Mouse (Mus musculus) lung, postnatal 0 days (tissue): ENCODE data around the gene Foxe3. TPM values are rescaled to one million over a fixed set of nuclear protein-coding genes. Genes with fewer than 3 reads are reported as not detected.

ENCODE experiments used
- ATAC-seq: fragments of 200-750 bp; cut with Nextera tagmentation; 2 replicates; pipeline ENCODE4 v1.8.0; 2017; ENCODE audit warnings: moderate library complexity
- DNase-seq: peaks from one replicate; pipeline ENCODE4 v3.0.0-alpha.2; 2016; ENCODE audit warnings: low spot score
- H3K27ac ChIP-seq: fragments of 300-500 bp; sonication (generic); 2 replicates; pipeline ENCODE4 v1.5.1; 2014; ENCODE audit warnings: antibody characterized with exemption, mild to moderate bottlenecking, low read length, mixed read lengths
- H3K27me3 ChIP-seq: fragments of 300-500 bp; sonication (generic); replicated peaks from 2 replicates; pipeline ENCODE4 v1.6.1; 2014; ENCODE audit warnings: low read length, mixed read lengths; ENCODE audit not compliant: insufficient read depth
- H3K36me3 ChIP-seq: fragments of 300-500 bp; sonication (generic); 2 replicates; pipeline ENCODE4 v1.6.1; 2014; ENCODE audit warnings: low read length, mixed read lengths; ENCODE audit not compliant: insufficient read depth
- H3K4me1 ChIP-seq: fragments of 300-500 bp; sonication (generic); 2 replicates; pipeline ENCODE4 v1.6.1; 2014; ENCODE audit warnings: antibody characterized with exemption, low read depth, low read length, mixed read lengths; ENCODE audit not compliant: insufficient read depth
- H3K4me2 ChIP-seq: fragments of 300-500 bp; sonication (generic); replicated peaks from 2 replicates; pipeline ENCODE4 v1.6.1; 2014; ENCODE audit warnings: low read depth, mild to moderate bottlenecking, low read length, moderate library complexity, mixed read lengths
- H3K4me3 ChIP-seq: fragments of 300-500 bp; sonication (generic); 2 replicates; pipeline ENCODE4 v1.5.1; 2014; ENCODE audit warnings: low read depth, low read length
- H3K9ac ChIP-seq: fragments of 300-500 bp; sonication (generic); replicated peaks from 2 replicates; pipeline ENCODE4 v1.6.1; 2014; ENCODE audit warnings: low read depth, mild to moderate bottlenecking
- H3K9me3 ChIP-seq: fragments of 300-500 bp; sonication (generic); 2 replicates; pipeline ENCODE4 v1.6.1; 2016; ENCODE audit warnings: low read length, mixed read lengths
- CTCF ChIP-seq: IDR thresholded peaks from 2 replicates; pipeline ENCODE4 v1.5.1; 2016; ENCODE audit warnings: antibody characterized with exemption, mild to moderate bottlenecking
- EP300 ChIP-seq: IDR thresholded peaks from 2 replicates; pipeline ENCODE4 v1.6.1; 2016; ENCODE audit warnings: antibody characterized with exemption, mild to moderate bottlenecking, control low read depth
- WGBS: fragments of 180-500 bp; shearing (Covaris S2); extraction: QIAGEN DNeasy Blood & Tissue Kit; methylation state at CpG from one replicate; pipeline ENCODE4 v1.1.7; 2014; 5-methylcytosine and 5-hydroxymethylcytosine counted together
- polyA plus RNA-seq: library from polyadenylated mRNA; unstranded; fragments of >200 nt; fragmentation: Nextera tagmentation; extraction: Ambion mirVana; gene quantifications from 2 replicates; pipeline ENCODE4 v1.2.1, GENCODE M21; 2015

Gene Foxe3
- polyA plus RNA-seq, 1 experiment from 2014 or later, result not detected

- no peak overlapping the region for H3K27ac ChIP-seq
- ATAC-seq (0 out of 2 replicates have a peak, but pooled peaks have one; percentile 26), DNase-seq (no peak)
- no peaks in the 10 kb centered on the region for H3K9me3 ChIP-seq
- peaks cover 3% of the 10 kb centered on the region; the same call in 1 of the 2 replicates for H3K4me1 ChIP-seq
- peaks cover 51% of the 10 kb centered on the region for H3K27me3 ChIP-seq
- WGBS, result 14% methylated on average over 4 of the region's 4 CpGs
- H3K9ac ChIP-seq, result no peak overlapping the region
- no peak overlapping the region for H3K4me3 ChIP-seq
- H3K36me3 ChIP-seq, result no peaks in the 10 kb centered on the region
- no peak overlapping the region for H3K4me2 ChIP-seq
- TF ChIP-seq EP300 (no peak), CTCF (peak; percentile 61)
Observed at GRCm38 (mm10) chr4:114897853-114898252, 28.0 kb downstream of the Foxe3 start.

GRCm38 (mm10) chr4:114882232-114882631, 43.6 kb downstream of the Foxe3 start:
- no peaks in the 10 kb centered on the region for H3K4me1 ChIP-seq
- no peaks in the 10 kb centered on the region for H3K27me3 ChIP-seq
- 86% methylated on average over 1 of the region's 1 CpGs for WGBS
- DNase-seq (no peak), ATAC-seq (no peak)
- no peak overlapping the region for H3K27ac ChIP-seq
- H3K4me2 ChIP-seq, result no peak overlapping the region
- H3K9ac ChIP-seq, result no peak overlapping the region
- H3K4me3 ChIP-seq, result no peak overlapping the region
- H3K36me3 ChIP-seq, result no peaks in the 10 kb centered on the region
- H3K9me3 ChIP-seq, result no peaks in the 10 kb centered on the region
- no peak for TF ChIP-seq CTCF
- no peak for TF ChIP-seq EP300

- no peak for DNase-seq
- TF ChIP-seq CTCF (no peak), EP300 (no peak)
Observed at GRCm38 (mm10) chr4:114876441-114876972, 49.3 kb downstream of the Foxe3 start.

More at GRCm38 (mm10) chr4:114876441-114876972, 49.3 kb downstream of the Foxe3 start:
- Histone ChIP-seq H3K9me3 (no peaks in the 10 kb centered on the region), H3K4me2 (no peak overlapping the region), H3K27me3 (no peaks in the 10 kb centered on the region), H3K36me3 (no peaks in the 10 kb centered on the region), H3K9ac (no peak overlapping the region), H3K4me3 (no peak overlapping the region), H3K4me1 (no peaks in the 10 kb centered on the region), H3K27ac (no peak overlapping the region)
- no peak for ATAC-seq
- WGBS, result 25% methylated on average over 8 of the region's 8 CpGs

Other genes with a start within 250 kb of the Foxe3 start
- gene Gm12830, start 104.3 kb downstream of the Foxe3 start, polyA plus RNA-seq, result not detected in 2 replicates
- 0.10 TPM in 1 of 2 replicates, not detected in the other for gene Foxd2, start 17.1 kb downstream of the Foxe3 start, polyA plus RNA-seq
- gene Cmpk1, start 61.2 kb upstream of the Foxe3 start, polyA plus RNA-seq, result 94.2 and 96.4 TPM in 2 replicates
- gene Stil, start 74.1 kb upstream of the Foxe3 start, polyA plus RNA-seq, result 0.61 and 1.0 TPM in 2 replicates
- gene Tal1, start 130.4 kb upstream of the Foxe3 start, polyA plus RNA-seq, result 1.9 and 2.5 TPM in 2 replicates
- 99.9 and 117 TPM in 2 replicates for gene Pdzk1ip1, start 162.7 kb upstream of the Foxe3 start, polyA plus RNA-seq
- gene Cyp4x1, start 208.3 kb upstream of the Foxe3 start, polyA plus RNA-seq, result 0.04 TPM in 1 of 2 replicates, not detected in the other